Mouse (Mus musculus): ENCODE data around the gene Timm13.

The Timm13 gene

DNA sequence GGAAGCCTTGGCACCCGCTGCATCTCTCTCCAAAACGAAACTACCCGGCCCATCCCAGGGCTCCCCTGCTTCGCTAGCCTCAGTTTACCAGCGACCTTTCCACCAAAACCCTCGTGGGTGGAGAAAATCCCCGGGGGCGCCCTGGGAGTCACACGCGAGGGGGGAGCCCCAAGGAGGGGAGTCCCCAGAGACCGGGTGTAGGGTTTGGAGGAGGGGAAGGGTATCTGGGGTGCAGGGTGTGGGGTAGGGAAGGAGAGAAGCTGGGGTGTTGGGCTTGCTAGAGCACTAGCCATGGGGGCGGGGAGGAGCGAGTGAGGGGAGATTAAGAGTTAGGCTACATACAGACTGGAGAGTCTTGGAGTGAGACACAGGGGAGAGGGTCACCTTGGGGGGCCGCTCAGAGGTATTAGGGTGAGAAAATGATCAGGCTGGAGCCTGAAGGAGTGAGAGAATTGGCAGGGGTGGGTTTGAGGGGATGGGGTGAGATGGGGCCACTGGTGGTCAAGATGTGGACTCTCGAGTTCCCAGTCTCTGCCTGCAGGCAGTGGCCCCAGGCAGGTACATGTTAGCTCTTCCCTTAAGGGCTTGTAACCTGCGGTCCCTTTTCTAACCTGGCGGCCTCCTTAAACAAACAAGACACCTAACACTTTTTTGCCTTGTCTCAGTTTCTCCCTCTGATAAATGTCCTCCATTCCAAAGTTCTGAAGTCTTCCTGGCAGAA, 32.1 kb upstream of the Timm13 start:
- DNase-seq (ENCODE audit: low spot score): no peak

DNA sequence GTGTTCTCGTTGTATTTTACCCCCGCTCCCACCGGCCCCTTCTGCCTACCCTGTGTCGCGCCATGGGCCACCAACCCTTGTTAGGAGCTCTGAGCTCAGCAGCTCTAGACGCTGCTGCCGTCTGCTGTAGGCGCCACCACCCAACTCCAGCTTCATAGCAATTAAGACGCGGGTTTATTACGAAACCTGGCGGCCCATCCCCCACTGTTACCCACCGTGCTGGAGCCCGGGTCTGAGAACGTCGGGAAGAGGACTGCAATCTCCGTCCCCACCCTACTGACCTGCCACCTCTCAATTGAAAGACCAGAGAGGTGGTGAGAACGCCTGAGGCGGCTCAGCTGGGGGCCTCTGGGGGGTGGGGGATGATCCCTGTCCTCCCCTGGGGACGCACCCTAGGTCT, 31.4 kb upstream of the Timm13 start:
- no peak for DNase-seq (ENCODE audit: low spot score)

DNA sequence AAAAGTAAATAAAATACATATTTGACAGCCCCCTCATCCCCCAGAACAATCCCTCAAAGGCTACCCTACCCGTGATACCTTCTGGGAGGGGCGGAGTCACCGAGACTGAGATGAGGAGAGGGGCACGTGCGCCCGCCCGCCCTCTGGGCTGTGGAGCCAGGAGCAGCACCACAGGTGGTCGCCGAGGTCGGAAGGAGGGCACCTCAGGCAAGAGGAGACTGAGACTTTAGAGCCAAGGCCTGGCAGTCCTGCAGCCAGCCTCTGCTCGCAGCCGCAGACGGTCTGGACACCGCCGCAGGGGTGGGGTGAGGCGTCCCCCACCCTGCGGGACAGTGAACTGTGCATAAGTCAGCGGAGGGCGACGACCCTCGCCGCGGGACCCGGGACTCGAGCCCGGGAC, 30.9 kb upstream of the Timm13 start:
- no peak for DNase-seq (ENCODE audit: low spot score)

DNA sequence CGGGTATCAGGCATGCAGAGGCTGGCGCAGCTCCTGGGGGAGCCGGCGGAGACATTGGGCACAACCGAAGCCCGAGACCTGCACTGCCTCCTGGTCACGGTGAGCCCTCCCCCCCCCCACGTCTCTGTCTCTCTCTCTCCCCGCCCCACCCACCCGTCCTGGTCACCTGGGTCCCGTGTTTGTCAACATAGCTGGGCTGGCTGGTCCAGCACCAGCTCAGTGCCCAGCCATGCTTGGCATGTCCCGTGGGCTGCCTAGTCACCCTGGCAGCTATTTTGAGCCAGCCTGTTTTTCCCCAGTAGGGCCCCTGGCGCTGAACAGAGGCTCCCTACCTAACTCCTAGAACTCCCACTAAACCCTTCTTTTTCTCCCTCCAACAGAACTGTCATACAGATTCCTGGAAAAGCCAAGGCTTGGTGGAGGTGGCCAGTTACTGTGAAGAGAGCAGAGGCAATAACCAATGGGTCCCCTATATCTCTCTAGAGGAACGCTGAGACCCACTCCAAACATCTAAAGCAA, 30.4 kb upstream of the Timm13 start:
- no peak for DNase-seq (ENCODE audit: low spot score)

DNA sequence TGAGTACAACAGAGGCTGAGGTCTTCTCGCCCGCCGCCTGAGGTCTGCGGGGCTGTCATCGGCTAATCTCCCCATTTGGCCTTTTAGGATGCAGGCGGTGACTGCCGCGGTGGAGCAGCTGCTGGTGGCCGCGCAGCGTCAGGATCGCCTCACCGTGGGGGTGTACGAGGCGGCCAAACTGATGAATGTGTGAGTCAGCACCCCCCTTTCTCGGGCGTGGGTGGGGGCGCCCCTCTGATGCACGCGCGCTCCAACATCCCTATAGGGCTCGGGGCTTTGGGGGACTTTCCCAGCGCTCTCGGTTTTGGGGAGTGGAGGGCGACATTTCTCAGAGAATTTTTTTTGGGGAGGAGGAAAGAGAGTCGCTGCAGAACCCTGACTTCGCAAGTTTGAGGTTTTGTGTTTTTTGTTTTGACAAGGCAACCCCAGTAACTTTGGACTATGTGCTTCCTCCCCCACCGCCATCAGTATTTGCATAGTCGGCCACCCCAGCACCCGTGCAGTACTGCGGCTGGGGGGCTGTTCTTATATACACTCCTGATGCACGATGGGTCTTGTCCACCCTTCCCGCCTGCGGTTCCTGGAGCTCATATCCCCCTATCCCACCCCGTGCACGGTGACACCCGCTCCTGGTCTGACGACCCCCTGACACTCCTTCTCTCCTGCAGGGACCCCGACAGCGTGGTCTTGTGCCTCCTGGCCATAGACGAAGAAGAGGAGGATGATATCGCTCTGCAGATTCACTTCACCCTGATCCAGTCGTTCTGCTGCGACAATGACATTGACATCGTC, 29.8 kb upstream of the Timm13 start:
- DNase-seq (ENCODE audit: low spot score): no peak

DNA sequence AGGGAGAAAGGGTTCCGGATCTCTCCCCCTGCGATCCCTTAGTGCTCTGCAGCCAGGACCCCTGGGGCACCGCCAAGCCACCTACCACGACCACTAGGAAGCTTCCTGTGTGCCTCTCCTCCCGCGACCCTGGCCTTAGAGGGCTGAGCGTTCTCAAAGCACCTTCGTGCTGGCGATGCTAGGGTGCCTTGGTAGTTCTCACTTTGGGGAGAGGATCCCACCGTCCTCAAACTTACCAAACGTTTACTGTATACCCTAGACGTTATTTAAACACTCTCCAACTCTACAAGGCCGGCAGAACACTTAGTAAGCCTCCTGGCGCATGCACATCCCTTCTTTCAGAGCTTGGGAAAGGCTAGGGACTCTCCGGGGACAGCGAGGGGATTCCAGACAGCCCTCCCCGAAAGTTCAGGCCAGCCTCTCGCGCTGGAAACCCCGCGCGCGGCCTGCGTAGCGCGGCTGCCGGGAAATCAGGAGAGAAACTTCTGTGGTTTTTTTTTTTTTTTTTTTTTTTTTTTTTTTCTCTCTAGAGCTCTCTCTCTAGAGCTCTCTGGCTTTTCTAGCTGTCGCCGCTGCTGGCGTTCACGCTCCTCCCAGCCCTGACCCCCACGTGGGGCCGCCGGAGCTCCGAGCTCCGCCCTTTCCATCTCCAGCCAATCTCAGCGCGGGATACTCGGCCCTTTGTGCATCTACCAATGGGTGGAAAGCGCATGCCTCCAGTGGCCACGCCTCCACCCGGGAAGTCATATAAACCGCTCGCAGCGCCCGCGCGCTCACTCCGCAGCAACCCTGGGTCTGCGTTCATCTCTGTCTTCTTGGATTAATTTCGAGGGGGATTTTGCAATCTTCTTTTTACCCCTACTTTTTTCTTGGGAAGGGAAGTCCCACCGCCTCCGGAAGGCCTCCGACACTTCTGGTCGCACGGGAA, 28.8 kb upstream of the Timm13 start, which contains the start of gene Gadd45b:
Gene Gadd45b (plus strand): TSS at position 775 of the 928 bp plus-strand sequence.
- peak; percentile 94 for DNase-seq (ENCODE audit: low spot score)

DNA sequence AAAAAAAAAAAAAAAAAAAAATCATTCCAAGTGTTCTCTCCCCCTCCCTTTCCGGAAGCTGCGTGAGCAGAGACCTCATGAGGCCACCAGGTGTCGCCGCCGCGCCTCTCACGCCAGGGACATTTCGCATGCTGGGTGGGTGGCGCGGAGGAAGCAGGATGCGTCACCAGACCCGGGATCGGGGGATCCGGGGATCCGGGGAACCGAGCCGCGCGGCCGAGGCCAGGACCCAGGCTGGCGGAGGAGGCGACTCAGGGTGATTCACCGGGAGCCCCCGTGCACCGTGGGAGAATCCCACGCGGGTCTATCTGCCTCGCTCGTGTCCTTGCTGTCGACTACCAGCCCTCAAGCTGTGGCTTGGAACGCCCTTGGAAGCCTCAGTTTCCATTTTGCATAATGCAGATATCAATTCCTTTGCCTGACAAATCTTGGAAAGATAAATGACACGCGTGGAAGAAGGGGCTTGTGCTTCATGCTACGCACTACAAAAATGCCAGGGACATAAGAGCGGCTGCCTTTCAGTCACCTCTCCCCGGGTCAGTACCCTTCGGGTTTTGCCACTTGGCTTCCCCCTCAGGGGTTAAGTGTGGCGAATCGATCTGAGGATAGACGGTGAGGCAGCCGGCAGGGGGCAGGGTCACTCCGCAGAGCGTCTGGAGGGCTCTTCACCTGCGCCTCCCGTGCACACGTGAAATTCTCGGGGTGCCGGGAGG, 28.0 kb upstream of the Timm13 start:
- DNase-seq (ENCODE audit: low spot score): peak; percentile 72

DNA sequence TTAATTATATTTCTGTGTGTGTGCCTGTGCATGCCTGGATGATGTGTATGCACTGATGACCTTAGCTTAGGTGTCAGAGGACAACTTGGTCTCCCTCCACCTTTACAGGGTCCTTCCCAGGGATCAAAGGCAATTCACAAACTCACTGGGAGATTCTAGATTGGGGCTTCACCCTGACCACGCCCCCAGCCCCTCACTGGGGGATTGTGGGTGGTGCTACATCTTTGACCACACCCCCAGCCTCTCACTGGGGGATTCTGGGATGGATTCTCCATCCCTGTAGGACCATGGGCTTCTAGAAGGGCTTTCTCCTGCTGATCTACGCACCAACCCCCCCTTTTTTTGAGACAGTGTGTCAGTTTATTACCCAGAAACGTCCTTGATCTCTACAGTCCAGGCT, 24.7 kb upstream of the Timm13 start:
- no peak for DNase-seq (ENCODE audit: low spot score)

DNA sequence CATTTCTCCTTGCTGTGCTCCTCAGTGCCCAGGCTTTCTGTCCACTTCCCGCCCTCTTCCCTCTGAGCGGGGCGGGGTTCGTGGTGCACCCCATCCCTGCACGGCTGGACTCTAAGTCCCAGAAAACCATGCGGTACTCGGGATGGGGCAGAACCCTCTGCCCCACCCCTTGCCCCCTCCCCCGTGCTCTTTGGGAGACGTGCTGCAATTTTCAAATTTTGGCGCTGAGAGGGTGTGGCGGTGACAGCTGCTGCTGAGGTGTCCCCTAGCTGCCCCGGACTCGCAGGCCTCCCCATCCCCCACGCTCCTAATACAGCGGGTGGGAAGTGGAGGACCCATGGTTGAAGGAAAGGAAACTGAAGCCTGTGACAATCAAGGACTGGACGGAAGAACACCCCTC, 21.2 kb upstream of the Timm13 start:
- DNase-seq (ENCODE audit: low spot score): no peak

DNA sequence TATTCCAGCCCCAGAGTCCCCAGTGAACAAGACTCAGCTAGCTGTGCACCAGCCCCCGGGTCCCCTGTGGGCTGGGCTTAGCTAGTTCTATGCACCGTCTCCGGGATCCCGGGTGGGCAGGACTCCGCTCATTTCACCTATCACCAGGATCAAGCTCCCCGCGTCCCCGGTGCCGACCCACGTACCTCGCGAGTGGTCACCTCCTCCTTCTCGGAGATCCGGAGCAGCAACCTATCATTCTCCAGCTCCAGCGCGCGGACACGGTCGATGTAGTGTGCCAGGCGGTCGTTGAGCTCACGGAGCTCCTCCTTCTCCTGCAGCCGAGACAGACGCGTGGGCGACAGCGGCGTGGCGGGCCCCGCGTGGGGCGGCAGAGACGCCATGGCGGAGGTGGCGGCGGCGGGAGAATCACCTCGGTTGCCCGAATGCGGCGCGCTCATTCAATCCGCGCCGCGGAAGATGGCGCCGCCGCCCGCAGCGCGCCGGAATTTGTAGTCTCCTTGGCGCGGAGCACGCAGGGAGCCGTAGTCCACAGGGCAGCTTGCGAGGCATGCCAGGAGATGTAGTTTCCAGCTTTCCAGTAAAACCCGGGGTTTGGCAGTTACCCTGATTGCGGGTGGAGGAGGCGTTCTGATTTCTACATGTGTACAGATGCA, 17.1 kb upstream of the Timm13 start, which contains the start of gene Lmnb2:
Gene Lmnb2 (minus strand): TSS at position 467 of the 656 bp plus-strand sequence.
- DNase-seq (ENCODE audit: low spot score): peak; percentile 45

DNA sequence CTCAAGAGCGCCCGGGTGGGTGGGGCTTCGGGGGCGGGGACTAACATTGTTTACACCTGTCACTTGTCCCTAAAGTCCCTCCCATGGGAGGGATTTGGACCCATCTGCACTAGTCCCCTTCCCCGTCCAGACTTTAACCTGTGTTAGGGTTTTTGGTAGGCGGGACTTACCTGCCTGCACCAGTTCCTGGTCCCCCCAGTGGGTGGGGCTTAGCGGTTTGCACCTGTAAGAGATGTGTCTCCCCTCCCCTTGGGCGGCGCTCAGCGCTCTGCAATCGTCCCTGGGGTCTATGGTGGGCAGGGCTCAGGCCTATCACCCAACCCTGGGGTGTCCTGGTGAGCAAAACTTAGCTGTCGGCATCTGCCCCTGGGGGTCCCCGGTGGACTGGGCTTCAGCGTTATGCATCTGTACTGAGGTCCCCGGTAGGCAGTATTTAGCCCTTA, 16.6 kb upstream of the Timm13 start:
- no peak for DNase-seq (ENCODE audit: low spot score)

DNA sequence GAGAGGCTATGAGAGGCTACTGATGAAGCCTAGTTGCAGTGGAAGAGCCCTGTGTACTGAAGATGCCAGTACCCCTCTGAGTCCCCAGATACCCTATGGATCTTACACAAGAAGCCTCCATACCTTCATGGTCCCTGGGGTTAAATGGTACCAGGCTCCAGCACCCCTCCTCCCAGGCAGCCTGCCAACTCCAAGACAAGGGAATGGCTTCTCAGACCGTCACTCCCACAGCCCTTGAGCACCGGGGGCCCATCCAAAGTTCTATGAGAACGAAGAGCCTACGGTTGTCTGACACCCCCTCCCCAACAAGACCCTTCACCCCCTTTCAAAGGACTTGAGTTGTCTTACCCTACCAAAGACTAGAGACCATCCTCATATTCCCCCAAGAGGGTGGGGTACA, 15.0 kb upstream of the Timm13 start:
- DNase-seq (ENCODE audit: low spot score): no peak

DNA sequence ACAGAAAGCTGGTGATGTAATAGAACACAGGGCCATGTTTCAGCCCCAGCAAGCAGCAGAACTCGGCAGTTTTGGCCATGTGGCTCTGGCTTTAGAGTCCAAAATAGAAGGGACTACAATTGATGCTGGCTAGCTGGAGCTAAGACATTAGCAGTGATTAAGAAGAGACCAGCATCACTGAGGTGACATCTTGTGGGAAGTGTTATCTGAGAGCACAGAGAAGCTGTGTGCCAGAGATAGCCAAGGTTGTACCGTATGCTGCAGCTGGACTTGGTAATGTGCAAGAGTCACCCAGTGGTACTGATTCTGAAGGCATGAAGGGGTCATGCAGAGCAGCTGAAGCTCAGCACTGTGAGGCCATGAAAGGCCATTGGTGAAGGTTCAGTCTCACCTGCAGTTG, 14.5 kb upstream of the Timm13 start:
- DNase-seq (ENCODE audit: low spot score): no peak

DNA sequence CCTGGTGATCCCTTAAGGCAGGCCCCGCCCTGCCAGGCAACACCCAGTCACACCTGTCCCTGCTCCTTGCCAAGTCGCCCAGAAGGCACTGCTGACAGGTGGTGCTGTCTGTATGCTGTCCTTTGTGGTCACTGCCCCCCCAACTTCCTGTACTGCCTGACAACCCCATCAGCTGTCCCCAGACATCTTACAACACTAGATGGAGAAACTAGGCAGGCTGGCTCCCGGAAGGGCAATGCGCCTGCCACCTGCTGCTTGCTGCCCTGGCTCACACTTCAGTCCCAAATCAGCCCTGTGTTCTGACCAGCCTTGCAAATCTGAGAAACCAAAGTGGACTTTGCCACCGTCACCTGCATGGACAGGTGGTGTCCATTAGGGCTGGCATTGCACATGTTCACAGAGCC, 13.5 kb upstream of the Timm13 start:
- DNase-seq (ENCODE audit: low spot score): no peak

DNA sequence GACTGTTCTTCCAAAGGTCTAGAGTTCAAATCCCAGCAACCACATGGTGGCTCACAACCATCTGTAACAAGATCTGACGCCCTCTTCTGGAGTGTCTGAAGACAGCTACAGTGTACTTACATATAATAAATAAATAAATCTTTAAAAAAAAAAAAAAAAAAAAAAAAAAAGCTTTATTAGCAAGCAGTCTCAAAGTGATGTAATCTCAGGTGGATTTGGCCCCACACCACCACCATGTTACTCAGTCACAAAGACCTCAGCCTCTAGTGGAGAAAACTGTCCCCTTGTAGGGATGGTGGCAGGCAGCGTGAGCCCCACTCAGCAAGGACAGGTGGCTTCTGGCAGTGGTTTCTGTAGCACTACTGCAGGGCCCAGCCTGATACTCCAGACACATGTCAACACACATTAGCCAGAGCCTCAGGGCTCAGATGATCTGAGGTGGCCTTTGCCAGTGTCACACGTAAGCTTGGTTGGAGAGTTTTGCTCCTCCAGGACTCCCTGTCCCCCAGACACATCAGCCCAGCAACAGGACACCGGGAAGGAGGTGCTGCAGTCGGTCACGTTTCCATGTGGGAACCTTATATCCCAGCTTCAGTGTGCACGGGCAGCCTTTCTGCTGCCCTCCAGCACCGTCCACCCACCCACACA, 12.7 kb upstream of the Timm13 start:
- no peak for DNase-seq (ENCODE audit: low spot score)

DNA sequence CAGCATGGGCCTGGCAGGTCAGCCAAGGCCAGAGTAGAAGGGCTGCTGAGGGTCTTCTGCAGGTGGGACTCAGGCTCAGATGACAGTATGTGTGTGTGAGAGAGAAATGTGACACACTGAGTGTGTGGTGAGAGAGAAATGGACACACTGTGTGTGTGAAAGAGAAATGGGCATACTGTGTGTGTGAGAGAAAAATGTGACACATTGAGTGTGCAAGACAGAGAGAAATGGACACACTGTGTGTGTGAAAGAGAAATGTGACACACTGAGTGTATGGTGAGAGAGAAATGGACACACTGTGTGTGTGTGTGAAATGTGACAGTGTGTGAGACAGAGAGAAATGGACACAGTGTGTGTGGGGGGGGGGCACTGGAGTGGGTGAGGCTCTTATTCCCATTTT, 11.1 kb upstream of the Timm13 start:
- no peak for DNase-seq (ENCODE audit: low spot score)

DNA sequence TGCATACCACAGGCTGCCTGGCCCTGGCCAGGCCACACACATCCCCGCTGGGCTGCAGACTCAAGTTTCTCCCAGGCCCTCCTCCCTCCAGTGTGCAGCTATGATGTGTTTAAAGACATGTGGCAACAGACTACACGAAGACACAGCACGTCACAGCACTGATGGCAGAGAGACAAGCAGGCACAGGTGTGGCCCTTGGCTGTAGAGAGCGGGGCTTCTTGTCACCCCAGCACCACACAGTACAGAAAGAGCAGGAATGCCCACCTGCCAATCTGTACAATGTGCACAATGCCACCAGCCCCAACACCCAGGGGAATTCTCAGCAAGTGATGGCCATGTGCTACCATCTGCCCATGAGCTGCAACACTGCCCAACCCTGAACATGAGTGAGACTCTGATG, 10.6 kb upstream of the Timm13 start:
- no peak for DNase-seq (ENCODE audit: low spot score)

DNA sequence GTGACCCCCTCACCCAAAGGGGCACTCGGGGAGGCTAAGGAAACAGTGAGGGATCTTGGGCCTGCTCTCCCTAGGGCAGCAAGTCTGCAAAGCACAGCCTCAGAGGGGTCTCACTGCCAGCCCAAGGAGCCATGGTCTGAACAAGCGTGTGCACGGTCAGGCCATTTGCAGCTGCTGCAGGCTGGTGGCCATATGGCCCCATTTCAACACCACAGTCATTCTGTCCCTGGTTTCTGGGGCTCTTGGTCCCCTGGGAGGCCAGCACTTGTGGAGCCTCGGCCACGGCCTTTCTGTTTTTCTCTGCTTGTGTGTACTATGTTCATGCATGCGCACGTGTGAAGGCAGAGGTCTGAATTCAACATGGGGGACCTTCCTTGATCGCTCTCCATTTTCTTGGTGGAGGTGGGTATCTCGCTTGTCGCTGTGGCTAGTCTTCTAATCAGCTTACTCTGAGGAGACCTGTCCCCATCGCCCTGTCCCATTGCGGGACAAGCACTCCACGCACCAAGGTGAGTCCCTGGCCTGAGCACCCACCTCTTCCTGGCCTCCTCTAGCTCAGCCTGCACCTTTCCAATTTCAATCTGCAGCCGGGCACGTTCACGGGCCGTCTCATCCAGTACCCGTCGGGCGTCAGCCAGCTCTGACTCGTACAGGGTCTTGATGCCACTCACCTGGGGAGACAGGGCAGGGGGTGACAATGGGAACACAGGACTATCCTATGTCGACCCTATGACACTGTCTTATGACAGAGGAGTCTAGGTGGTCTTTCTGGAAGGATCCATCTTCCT, 8.8 kb upstream of the Timm13 start:
- DNase-seq (ENCODE audit: low spot score): no peak

DNA sequence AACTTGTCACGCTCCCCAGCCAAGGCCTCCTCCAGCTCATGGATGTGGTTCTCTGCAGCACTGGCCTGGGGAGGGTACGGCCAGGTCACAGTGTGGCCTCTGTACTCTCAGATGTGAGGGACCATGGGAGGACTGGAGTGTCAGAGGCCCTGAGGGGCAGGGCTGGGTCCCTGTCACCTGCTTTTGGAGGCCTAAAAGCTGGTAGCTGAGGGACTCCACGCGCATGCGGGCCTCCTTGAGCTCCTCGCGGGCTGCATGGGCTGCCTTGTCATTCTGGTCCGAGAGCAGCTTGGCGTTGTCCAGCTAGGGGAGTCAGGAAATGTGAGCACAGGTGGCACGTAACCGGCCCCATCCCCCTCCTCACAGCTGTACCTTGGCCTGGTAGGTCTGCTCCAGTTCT, 3.9 kb upstream of the Timm13 start:
- no peak for DNase-seq (ENCODE audit: low spot score)

All from ovary, postnatal 10 days (tissue).